Mouse (Mus musculus): Measurements from ENCODE around the gene Plekhd1. TPM values are rescaled to one million over a fixed set of nuclear protein-coding genes. Genes with fewer than 3 reads are reported as not detected.

Gene Plekhd1
- total and polyA plus RNA-seq, 3 experiments, result 0.04 TPM; not detected in 2

GRCm38 (mm10) chr12:80643693-80644505 is 48.5 kb upstream of the Plekhd1 start, which contains the start of the genes Slc39a9 and Erh:
Gene Slc39a9, plus strand, starts transcription at chr12:80643883.
Gene Erh, minus strand, starts transcription at chr12:80644341.
- peaks cover 12 to 13% of the 10 kb centered on the region in 2 experiments; a peak in 3 of 4 replicates for H3K4me1 ChIP-seq (ENCODE audit: control insufficient read depth in 1 of 2, insufficient read depth in 2 of 2, low read length in 2 of 2)
- no peaks in the 10 kb centered on the region for H3K9me3 ChIP-seq (replicated peaks; ENCODE audit: insufficient read depth, low read length)
- H3K27me3 ChIP-seq (ENCODE audit: control insufficient read depth in 1 of 2, insufficient read depth in 2 of 2, low read length in 2 of 2), result no peaks in the 10 kb centered on the region
- H3K4me3 ChIP-seq (ENCODE audit: control insufficient read depth in 1 of 2, insufficient read depth in 1 of 2, low read depth in 2 of 2, low read length in 2 of 2), result peak within 1 kb of the TSS; percentile 79 to 91
- peak within 1 kb of the TSS; percentile 93 for H3K27ac ChIP-seq (ENCODE audit: control insufficient read depth, low read depth, low read length)
- peak within 1 kb of the TSS; percentile 91 for H3K9ac ChIP-seq (ENCODE audit: control insufficient read depth, low read depth, low read length, poor library complexity, severe bottlenecking)
- DNase-seq (ENCODE audit: low read depth, low spot score), result peak; percentile 97
- TF ChIP-seq NELFE (IDR thresholded peaks at IDR 0.05; ENCODE audit: low read depth, low read length) (peak; percentile 67; the same call in 1 of the 2 replicates), E2F4 (IDR thresholded peaks at IDR 0.05; ENCODE audit: borderline replicate concordance, low read depth, low read length) (peak; percentile 95), USF2 (IDR thresholded peaks at IDR 0.05; ENCODE audit: borderline replicate concordance in 1 of 2, insufficient read depth in 1 of 2, low read depth in 1 of 2, low read length in 2 of 2) (no peak), UBTF (IDR thresholded peaks at IDR 0.05; ENCODE audit: borderline replicate concordance, insufficient read depth, low read depth, low read length) (no peak), CHD2 (IDR thresholded peaks at IDR 0.05; ENCODE audit: low read length) (peak; percentile 98), ETS1 (IDR thresholded peaks at IDR 0.05; ENCODE audit: low read depth, low read length) (0 out of 2 replicates have a peak, but pooled peaks have one; percentile 21), KAT2A (conservative IDR thresholded peaks at IDR 0.05; ENCODE audit: low read depth, low read length) (peak; percentile 91), POLR2A (IDR thresholded peaks at IDR 0.05; ENCODE audit: control insufficient read depth in 1 of 2, insufficient read depth in 1 of 2, low read depth in 1 of 2, low read length in 2 of 2, poor library complexity in 1 of 2) (peak; percentile 51 to 88), ZNF384 (IDR thresholded peaks at IDR 0.05; ENCODE audit: low read depth, low read length) (peak; percentile 74), HCFC1 (IDR thresholded peaks at IDR 0.05; ENCODE audit: low read depth, low read length) (peak; percentile 96), TCF12 (IDR thresholded peaks at IDR 0.05; ENCODE audit: low read depth, low read length) (peak; percentile 46; the same call in 1 of the 2 replicates), NRF1 (IDR thresholded peaks at IDR 0.05; ENCODE audit: insufficient read depth, low read depth, low read length, poor library complexity, severe bottlenecking) (peak; percentile 35; the same call in 1 of the 2 replicates), CTCF (IDR thresholded peaks at IDR 0.05 in 2 of 3, conservative IDR thresholded peaks at IDR 0.05 in 1 of 3; ENCODE audit: control insufficient read depth in 1 of 3, insufficient read depth in 1 of 3, low read depth in 2 of 3, low read length in 3 of 3, poor library complexity in 1 of 3, severe bottlenecking in 1 of 3) (0 out of 6 replicates have a peak, but pooled peaks of 1 of the 3 experiments have one; percentile 18), ELF1 (IDR thresholded peaks at IDR 0.05; ENCODE audit: low read depth, low read length) (peak; percentile 98), SIN3A (IDR thresholded peaks at IDR 0.05; ENCODE audit: low read length) (peak; percentile 94), RCOR1 (IDR thresholded peaks at IDR 0.05; ENCODE audit: low read depth, low read length) (no peak), POLR2AphosphoS2 (IDR thresholded peaks at IDR 0.05; ENCODE audit: low read length) (peak; percentile 80; the same call in 1 of the 2 replicates), POLR2AphosphoS5 (IDR thresholded peaks at IDR 0.05; ENCODE audit: borderline replicate concordance, low read depth, low read length) (no peak), MXI1 (IDR thresholded peaks at IDR 0.05; ENCODE audit: low read depth, low read length) (peak; percentile 91), TBP (IDR thresholded peaks at IDR 0.05; ENCODE audit: low read depth, low read length) (peak; percentile 81), EP300 (IDR thresholded peaks at IDR 0.05; ENCODE audit: low read depth in 1 of 2, low read length in 2 of 2) (no peak), MYC (IDR thresholded peaks at IDR 0.05; ENCODE audit: low read depth, low read length) (peak; percentile 97), MYB (IDR thresholded peaks at IDR 0.05; ENCODE audit: low read depth, low read length) (peak; percentile 79), MAZ (IDR thresholded peaks at IDR 0.05; ENCODE audit: low read depth, low read length) (peak; percentile 57; the same call in 1 of the 2 replicates), MAX (IDR thresholded peaks at IDR 0.05; ENCODE audit: low read length) (peak; percentile 70)
- H3K79me2 ChIP-seq (ENCODE audit: control insufficient read depth, insufficient read depth, low read length, poor library complexity), result peaks cover 69% of the 10 kb centered on the region
- peaks cover 27 to 39% of the 10 kb centered on the region in 2 experiments for H3K36me3 ChIP-seq (ENCODE audit: control insufficient read depth in 1 of 2, insufficient read depth in 2 of 2, low read length in 2 of 2)
